Mouse (Mus musculus) kidney, embryonic 16.5 days (tissue): ENCODE measurements at regions not wholly inside any gene's neighbourhood (a gene's known extent, or its start where the extent isn't known, plus 50 kb on each side); places are given as distances from the start of the nearest gene placed in this dataset.

Experiments
- ATAC-seq: fragments of 200-750 bp; cut with Nextera tagmentation; 2 replicates; pipeline ENCODE4 v1.8.0; 2017; ENCODE audit warnings: moderate TSS enrichment; ENCODE audit not compliant: low FRiP score, low TSS enrichment
- H3K27ac ChIP-seq: fragments of 300-500 bp; sonication (generic); 2 replicates; pipeline ENCODE4 v1.5.1; 2014; ENCODE audit warnings: low read length
- H3K27me3 ChIP-seq: fragments of 300-500 bp; sonication (generic); 2 replicates; pipeline ENCODE4 v1.6.1; 2014; ENCODE audit warnings: low read length, control low read depth, mixed read lengths; ENCODE audit not compliant: insufficient read depth
- H3K36me3 ChIP-seq: fragments of 300-500 bp; sonication (generic); 2 replicates; pipeline ENCODE4 v1.6.1; 2014; ENCODE audit warnings: low read length, control low read depth, mixed read lengths; ENCODE audit not compliant: insufficient read depth
- H3K4me1 ChIP-seq: fragments of 300-500 bp; sonication (generic); 2 replicates; pipeline ENCODE4 v1.6.1; 2014; ENCODE audit warnings: low read length, control low read depth, mixed read lengths; ENCODE audit not compliant: insufficient read depth
- H3K4me2 ChIP-seq: fragments of 300-500 bp; sonication (generic); replicated peaks from 2 replicates; pipeline ENCODE4 v1.6.1; 2014; ENCODE audit warnings: low read depth, low read length
- H3K4me3 ChIP-seq: fragments of 300-500 bp; sonication (generic); 2 replicates; pipeline ENCODE4 v1.5.1; 2014; ENCODE audit warnings: mild to moderate bottlenecking, low read length
- H3K9ac ChIP-seq: fragments of 300-500 bp; sonication (generic); replicated peaks from 2 replicates; pipeline ENCODE4 v1.6.1; 2014; ENCODE audit warnings: low read length
- H3K9me3 ChIP-seq: fragments of 300-500 bp; sonication (generic); 2 replicates; pipeline ENCODE4 v1.6.1; 2016; ENCODE audit warnings: low read length, control low read depth
- WGBS: fragments of 180-500 bp; shearing (Covaris S2); extraction: QIAGEN DNeasy Blood & Tissue Kit; methylation state at CpG from one replicate; pipeline ENCODE4 v1.1.7; 2014; 5-methylcytosine and 5-hydroxymethylcytosine counted together

DNA sequence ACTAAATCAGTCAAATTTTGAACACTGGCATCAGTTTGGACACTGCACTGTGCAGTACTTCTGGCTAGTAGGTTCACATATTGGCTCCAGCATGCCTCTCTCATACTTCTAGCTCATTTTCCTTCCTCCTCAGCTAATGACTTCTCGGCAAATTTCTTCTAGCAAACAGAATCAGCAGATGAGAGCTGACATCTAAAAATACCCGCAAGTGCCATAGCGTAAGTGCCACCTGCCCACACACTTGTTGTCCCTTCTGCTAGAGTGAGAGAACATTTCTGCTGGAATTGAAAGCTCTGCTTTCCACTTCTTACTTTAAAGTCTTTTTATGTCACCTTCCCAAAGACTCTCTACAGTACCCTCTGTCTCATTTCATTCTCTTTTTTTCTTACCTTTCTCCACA is 835.4 kb upstream of the Celf2 start:
- no peak overlapping the region for H3K4me3 ChIP-seq
- H3K4me1 ChIP-seq = no peaks in the 10 kb centered on the region
- no peak overlapping the region for H3K4me2 ChIP-seq
- H3K27ac ChIP-seq = no peak overlapping the region
- WGBS = 79% methylated on average over 3 of the region's 3 CpGs
- no peak for ATAC-seq
- no peaks in the 10 kb centered on the region for H3K36me3 ChIP-seq
- no peaks in the 10 kb centered on the region for H3K9me3 ChIP-seq
- no peaks in the 10 kb centered on the region for H3K27me3 ChIP-seq
- H3K9ac ChIP-seq = no peak overlapping the region

DNA sequence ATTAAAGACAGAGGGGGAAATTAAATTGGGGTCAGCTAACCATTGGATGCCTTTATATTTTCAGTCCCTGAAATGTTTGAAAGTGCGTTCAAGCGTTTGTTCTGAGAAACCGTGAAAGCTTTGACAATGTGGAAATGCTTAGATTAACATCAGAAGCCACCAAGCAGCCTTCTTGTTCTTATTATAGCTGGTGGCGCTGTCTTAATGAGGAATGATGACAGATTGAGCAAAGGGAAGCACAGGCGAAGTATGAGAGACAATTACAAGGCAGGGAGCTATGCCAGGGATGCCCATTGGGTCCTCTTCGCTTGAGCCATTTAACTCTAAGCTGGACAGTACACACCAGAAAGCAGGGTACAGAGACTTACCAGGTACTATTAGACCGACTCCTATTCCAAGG is 828.9 kb upstream of the Celf2 start:
- Histone ChIP-seq H3K4me3 (no peak overlapping the region), H3K36me3 (no peaks in the 10 kb centered on the region), H3K27ac (no peak overlapping the region), H3K27me3 (no peaks in the 10 kb centered on the region), H3K9ac (no peak overlapping the region), H3K4me2 (no peak overlapping the region), H3K4me1 (no peaks in the 10 kb centered on the region), H3K9me3 (no peaks in the 10 kb centered on the region)
- ATAC-seq = no peak
- WGBS = 76% methylated on average over 7 of the region's 7 CpGs

GRCm38 (mm10) chr2:8296001-8296400 is 786.6 kb upstream of the Celf2 start:
- WGBS = 73% methylated on average over 2 of the region's 2 CpGs
- H3K4me1 ChIP-seq = no peaks in the 10 kb centered on the region
- H3K27ac ChIP-seq = no peak overlapping the region
- no peak overlapping the region for H3K4me2 ChIP-seq
- H3K4me3 ChIP-seq = no peak overlapping the region
- no peak overlapping the region for H3K9ac ChIP-seq
- no peaks in the 10 kb centered on the region for H3K27me3 ChIP-seq
- no peaks in the 10 kb centered on the region for H3K36me3 ChIP-seq
- no peaks in the 10 kb centered on the region for H3K9me3 ChIP-seq
- ATAC-seq = no peak

DNA sequence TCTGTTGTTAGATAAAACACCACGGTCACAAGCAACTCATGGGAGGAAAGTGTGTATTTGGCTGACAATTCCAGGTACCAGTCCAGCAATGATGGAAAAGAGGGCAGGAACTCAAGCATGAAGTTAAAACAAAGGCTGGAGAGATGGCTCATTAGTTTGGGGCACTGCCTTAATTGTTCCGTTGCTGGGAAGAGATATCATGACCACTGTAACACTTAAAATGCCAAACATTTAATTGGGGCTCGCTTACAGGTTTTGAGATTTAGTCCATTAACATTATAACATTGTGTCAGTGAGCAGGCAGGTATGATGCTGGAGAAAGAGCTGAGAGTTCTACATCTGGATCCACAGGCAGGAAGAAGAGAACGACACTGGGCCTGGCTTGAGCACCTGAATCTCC is 782.0 kb upstream of the Celf2 start:
- no peak overlapping the region for H3K4me2 ChIP-seq
- no peaks in the 10 kb centered on the region for H3K4me1 ChIP-seq
- no peaks in the 10 kb centered on the region for H3K9me3 ChIP-seq
- no peaks in the 10 kb centered on the region for H3K27me3 ChIP-seq
- peak; percentile 35; the same call in 1 of the 2 replicates for ATAC-seq
- H3K4me3 ChIP-seq = no peak overlapping the region
- 50% methylated on average over 4 of the region's 4 CpGs for WGBS
- H3K27ac ChIP-seq = no peak overlapping the region
- H3K9ac ChIP-seq = no peak overlapping the region
- H3K36me3 ChIP-seq = no peaks in the 10 kb centered on the region

DNA sequence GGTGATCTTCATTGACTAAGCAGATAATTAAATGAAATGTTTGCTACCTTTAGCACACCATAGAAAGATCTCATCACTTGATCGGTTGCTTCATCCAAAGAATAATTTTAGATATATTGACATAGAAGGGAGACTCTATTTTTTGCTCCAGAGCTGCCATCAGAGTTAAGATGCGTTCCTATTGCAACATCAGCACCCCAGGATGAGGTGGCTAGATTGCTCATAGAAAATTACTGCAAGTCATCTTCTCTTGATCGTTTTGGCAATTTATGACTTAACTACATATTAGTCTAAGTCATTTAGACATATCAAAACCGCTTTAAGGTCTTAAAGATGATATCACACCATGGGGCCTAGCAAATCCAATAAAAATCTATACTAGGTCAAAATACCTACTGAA is 778.0 kb upstream of the Celf2 start:
- Histone ChIP-seq H3K36me3 (no peaks in the 10 kb centered on the region), H3K4me1 (no peaks in the 10 kb centered on the region), H3K27me3 (no peaks in the 10 kb centered on the region), H3K4me3 (no peak overlapping the region), H3K4me2 (no peak overlapping the region), H3K9me3 (no peaks in the 10 kb centered on the region), H3K9ac (no peak overlapping the region), H3K27ac (no peak overlapping the region)
- 89% methylated on average over 4 of the region's 4 CpGs for WGBS
- ATAC-seq = no peak

DNA sequence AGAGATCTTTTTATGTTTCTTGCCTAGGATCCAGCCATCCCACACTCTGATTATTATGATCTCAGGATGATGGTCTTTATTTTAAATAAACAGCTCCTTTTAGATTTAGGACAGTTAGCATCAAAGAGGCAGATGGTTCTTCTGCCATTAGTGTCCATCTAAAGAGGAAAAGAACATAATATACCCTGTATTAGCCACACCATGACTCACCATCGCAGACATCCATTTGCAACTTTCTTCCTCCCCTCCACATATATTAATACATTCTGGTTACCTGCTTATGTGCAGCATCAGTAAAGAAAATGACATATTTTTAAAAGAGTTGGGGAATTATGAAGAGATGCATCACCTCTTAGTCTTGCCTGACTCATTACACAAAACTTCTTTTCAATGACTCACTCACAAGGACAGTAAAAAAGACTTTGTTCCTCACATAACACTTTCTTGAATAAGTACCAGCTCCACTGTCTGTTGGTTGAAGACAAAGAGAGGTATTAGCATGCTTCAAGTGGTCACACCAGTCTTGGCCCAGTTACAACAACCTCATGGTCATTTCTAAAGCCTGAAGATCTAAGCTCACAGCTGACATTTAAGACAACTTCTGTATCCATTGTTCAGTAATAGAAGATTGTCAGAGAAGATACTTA is 766.9 kb upstream of the Celf2 start:
- Histone ChIP-seq H3K4me3 (no peak overlapping the region), H3K9me3 (no peaks in the 10 kb centered on the region), H3K36me3 (no peaks in the 10 kb centered on the region), H3K4me1 (no peaks in the 10 kb centered on the region), H3K4me2 (no peak overlapping the region), H3K27me3 (no peaks in the 10 kb centered on the region), H3K9ac (no peak overlapping the region), H3K27ac (no peak overlapping the region)
- 90% methylated on average over 1 of the region's 1 CpGs for WGBS
- ATAC-seq = no peak
